Mouse (Mus musculus): ENCODE results near the gene Nrm. TPM values are rescaled to one million over a fixed set of nuclear protein-coding genes. Genes with fewer than 3 reads are reported as not detected.
A peak's percentile ranks its signal among the peaks of the same experiment; 100 is the strongest.

The Nrm gene
- total and polyA plus RNA-seq, 2 experiments from 2014 or later, result 9.7 to 13.1 TPM

DNA sequence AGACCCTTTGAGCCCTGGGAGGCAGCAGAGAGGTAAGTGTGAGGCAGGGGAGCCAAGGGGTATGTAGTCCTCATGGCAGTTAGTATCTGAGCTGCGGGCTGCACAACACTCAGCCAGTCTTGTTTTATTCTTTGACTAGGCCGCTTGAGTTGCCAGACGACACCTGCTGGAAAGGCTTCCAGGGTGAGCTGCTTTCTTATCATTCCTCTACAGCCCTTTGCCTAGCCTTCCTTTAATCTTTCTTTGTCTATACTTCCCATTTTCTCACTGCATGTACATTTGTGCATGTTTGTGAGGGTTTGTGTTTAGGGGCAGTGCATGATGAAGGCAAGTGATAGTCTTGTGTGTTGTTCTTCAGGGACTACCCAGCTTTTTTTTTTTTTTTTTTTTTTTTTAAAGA lies 10.1 kb upstream of the Nrm start:
- DNase-seq (no peak), ATAC-seq (no peak)
- Histone ChIP-seq H3K9ac (no peak overlapping the region), H3K27me3 (ENCODE audit: insufficient read depth, low read length) (no peaks in the 10 kb centered on the region), H3K9me3 (ENCODE audit: low read length) (no peaks in the 10 kb centered on the region), H3K4me1 (ENCODE audit: insufficient read depth) (no peaks in the 10 kb centered on the region), H3K4me3 (ENCODE audit: low read depth, low read length) (no peak overlapping the region), H3K36me3 (ENCODE audit: insufficient read depth) (peaks cover 85% of the 10 kb centered on the region), H3K4me2 (ENCODE audit: low read depth) (no peak overlapping the region), H3K27ac (ENCODE audit: low read depth, low read length) (no peak overlapping the region)
- TF ChIP-seq CTCF (IDR thresholded peaks at IDR 0.05; ENCODE audit: low read depth), result no peak
- WGBS, result 89% methylated on average over 3 of the region's 3 CpGs

DNA sequence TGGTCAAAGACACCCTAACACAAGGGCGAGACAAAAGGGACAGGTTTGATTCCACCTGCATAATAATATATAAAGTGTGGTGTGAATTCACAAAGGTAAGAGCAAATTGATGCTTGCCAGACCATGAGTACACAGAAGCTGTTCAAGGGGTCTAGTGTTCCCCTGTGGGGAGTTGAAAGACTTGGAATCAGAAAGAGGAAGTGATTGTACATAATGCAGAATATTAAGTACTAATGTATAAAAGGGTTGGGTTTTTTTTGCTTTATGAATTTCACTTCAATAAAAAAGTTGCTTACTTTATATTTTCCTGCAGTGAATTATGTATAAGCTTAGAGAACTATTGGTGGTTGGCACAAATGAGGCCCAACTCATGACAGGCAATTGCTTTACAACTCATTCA lies 1.7 kb upstream of the Nrm start:
- no peak for TF ChIP-seq CTCF (IDR thresholded peaks at IDR 0.05; ENCODE audit: low read depth)
- 0 out of 2 replicates have a peak, but pooled peaks cover 7% of the 10 kb centered on the region for H3K4me1 ChIP-seq (ENCODE audit: insufficient read depth)
- H3K9me3 ChIP-seq (ENCODE audit: low read length), result no peaks in the 10 kb centered on the region
- DNase-seq (no peak), ATAC-seq (no peak)
- H3K36me3 ChIP-seq (ENCODE audit: insufficient read depth), result peaks cover 15% of the 10 kb centered on the region; the same call in 1 of the 2 replicates
- no peaks in the 10 kb centered on the region for H3K27me3 ChIP-seq (ENCODE audit: insufficient read depth, low read length)
- no peak overlapping the region for H3K4me2 ChIP-seq (ENCODE audit: low read depth)
- H3K9ac ChIP-seq, result no peak overlapping the region
- no peak overlapping the region for H3K4me3 ChIP-seq (ENCODE audit: low read depth, low read length)
- 96% methylated on average over 1 of the region's 1 CpGs for WGBS
- H3K27ac ChIP-seq (ENCODE audit: low read depth, low read length), result no peak overlapping the region

DNA sequence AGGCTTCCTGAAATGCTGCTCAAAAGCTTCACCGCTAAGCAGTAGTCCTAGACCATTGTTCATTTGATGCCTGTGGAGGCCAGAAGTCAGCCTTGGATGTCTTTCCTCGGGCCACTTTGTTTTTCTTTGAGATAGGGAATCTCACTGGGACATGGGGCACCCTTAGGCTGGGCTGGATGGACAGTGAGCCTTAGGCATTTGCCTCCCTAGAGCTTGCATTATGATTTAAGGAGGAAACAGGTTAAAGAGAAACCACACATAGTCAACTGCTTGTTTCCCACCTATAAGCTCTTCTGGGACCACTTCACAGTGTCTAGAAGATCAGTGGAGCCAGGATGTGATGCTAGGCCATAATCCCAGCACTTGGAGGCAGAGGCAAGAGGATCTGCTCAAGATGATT lies 1.3 kb upstream of the Nrm start:
- H3K9ac ChIP-seq, result no peak overlapping the region
- no peak overlapping the region for H3K4me3 ChIP-seq (ENCODE audit: low read depth, low read length)
- DNase-seq, result no peak
- WGBS, result 78% methylated on average over 2 of the region's 2 CpGs
- H3K36me3 ChIP-seq (ENCODE audit: insufficient read depth), result peaks cover 11% of the 10 kb centered on the region; the same call in 1 of the 2 replicates
- no peak for ATAC-seq
- no peaks in the 10 kb centered on the region for H3K27me3 ChIP-seq (ENCODE audit: insufficient read depth, low read length)
- 0 out of 2 replicates have a peak, but pooled peaks cover 7% of the 10 kb centered on the region for H3K4me1 ChIP-seq (ENCODE audit: insufficient read depth)
- H3K27ac ChIP-seq (ENCODE audit: low read depth, low read length), result no peak overlapping the region
- no peak for TF ChIP-seq CTCF (IDR thresholded peaks at IDR 0.05; ENCODE audit: low read depth)
- no peak overlapping the region for H3K4me2 ChIP-seq (ENCODE audit: low read depth)
- H3K9me3 ChIP-seq (ENCODE audit: low read length), result no peaks in the 10 kb centered on the region

- TF ChIP-seq CTCF (IDR thresholded peaks at IDR 0.05; ENCODE audit: low read depth), result no peak
- Histone ChIP-seq H3K36me3 (ENCODE audit: insufficient read depth) (peaks cover 7% of the 10 kb centered on the region; the same call in 1 of the 2 replicates), H3K9ac (peak overlapping the region; percentile 80), H3K4me1 (ENCODE audit: insufficient read depth) (peaks cover 7% of the 10 kb centered on the region; the same call in 1 of the 2 replicates), H3K27me3 (ENCODE audit: insufficient read depth, low read length) (no peaks in the 10 kb centered on the region), H3K9me3 (ENCODE audit: low read length) (no peaks in the 10 kb centered on the region), H3K4me3 (ENCODE audit: low read depth, low read length) (peak overlapping the region; percentile 76), H3K27ac (ENCODE audit: low read depth, low read length) (peak overlapping the region; percentile 94), H3K4me2 (ENCODE audit: low read depth) (peak overlapping the region; percentile 60)
- WGBS, result 4% methylated on average over 12 of the region's 12 CpGs
- ATAC-seq (no peak; the same call in 1 of the 2 replicates), DNase-seq (no peak)
These were observed 304 bp upstream of the Nrm start for GRCm38 (mm10) chr17:35860831-35861197.

DNA sequence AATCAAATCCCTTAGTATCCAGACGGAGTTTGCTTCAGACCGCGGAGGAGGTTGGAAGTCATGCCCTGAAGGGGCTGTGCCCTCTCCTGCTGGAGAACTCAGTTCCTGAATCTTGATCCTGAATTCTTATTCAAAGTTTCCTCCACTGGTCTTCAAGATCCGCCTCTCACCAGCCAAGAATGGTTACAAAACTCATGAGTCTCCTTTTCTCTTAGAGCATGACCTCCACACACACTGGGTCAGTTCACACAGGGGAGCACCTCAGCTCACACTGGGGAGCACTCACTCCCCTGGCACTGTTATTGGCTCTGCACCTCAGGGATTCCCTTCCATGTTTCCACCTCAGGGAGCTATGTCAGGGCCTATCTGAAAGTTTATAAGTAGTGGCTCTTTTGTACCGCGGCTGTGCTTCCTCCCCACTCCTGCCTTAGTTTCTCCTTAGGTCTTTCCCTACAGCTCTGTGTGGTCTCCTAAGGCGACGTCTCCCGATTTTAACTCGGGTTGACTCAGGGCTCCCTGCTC lies 3.8 kb downstream of the Nrm start:
- Histone ChIP-seq H3K9ac (peak overlapping the region; percentile 61), H3K9me3 (ENCODE audit: low read length) (no peaks in the 10 kb centered on the region), H3K27me3 (ENCODE audit: insufficient read depth, low read length) (no peaks in the 10 kb centered on the region), H3K27ac (ENCODE audit: low read depth, low read length) (peak overlapping the region; percentile 83), H3K4me1 (ENCODE audit: insufficient read depth) (peaks cover 23% of the 10 kb centered on the region), H3K4me3 (ENCODE audit: low read depth, low read length) (peak overlapping the region; percentile 70), H3K36me3 (ENCODE audit: insufficient read depth) (no peaks in the 10 kb centered on the region), H3K4me2 (ENCODE audit: low read depth) (peak overlapping the region; percentile 56)
- TF ChIP-seq CTCF (IDR thresholded peaks at IDR 0.05; ENCODE audit: low read depth), result no peak
- ATAC-seq (no peak), DNase-seq (no peak)
- 25% methylated on average over 10 of the region's 10 CpGs for WGBS

- H3K4me1 ChIP-seq (ENCODE audit: insufficient read depth), result peaks cover 29% of the 10 kb centered on the region
- TF ChIP-seq CTCF (IDR thresholded peaks at IDR 0.05; ENCODE audit: low read depth), result no peak
- H3K4me2 ChIP-seq (ENCODE audit: low read depth), result peak within 1 kb of the TSS; percentile 56
- DNase-seq, result peak; percentile 80
- H3K9ac ChIP-seq, result peak within 1 kb of the TSS; percentile 61
- H3K27ac ChIP-seq (ENCODE audit: low read depth, low read length), result peak within 1 kb of the TSS; percentile 83
- no peaks in the 10 kb centered on the region for H3K27me3 ChIP-seq (ENCODE audit: insufficient read depth, low read length)
- WGBS, result under 1% methylated on average over 43 of the region's 48 CpGs
- peak; percentile 36 for ATAC-seq
- no peaks in the 10 kb centered on the region for H3K9me3 ChIP-seq (ENCODE audit: low read length)
- H3K4me3 ChIP-seq (ENCODE audit: low read depth, low read length), result peak within 1 kb of the TSS; percentile 70
- H3K36me3 ChIP-seq (ENCODE audit: insufficient read depth), result no peaks in the 10 kb centered on the region
These were observed 4.6 kb downstream of the Nrm start, which contains the start of gene Ppp1r18 for GRCm38 (mm10) chr17:35865481-35866280. Ppp1r18 (plus strand) TSS chr17:35865593.

- no peak for TF ChIP-seq CTCF (IDR thresholded peaks at IDR 0.05; ENCODE audit: low read depth)
- H3K27ac ChIP-seq (ENCODE audit: low read depth, low read length), result peak overlapping the region; percentile 83
- no peaks in the 10 kb centered on the region for H3K9me3 ChIP-seq (ENCODE audit: low read length)
- DNase-seq (no peak), ATAC-seq (peak; percentile 32)
- no peaks in the 10 kb centered on the region for H3K36me3 ChIP-seq (ENCODE audit: insufficient read depth)
- under 1% methylated on average over 37 of the region's 38 CpGs for WGBS
- peak overlapping the region; percentile 56 for H3K4me2 ChIP-seq (ENCODE audit: low read depth)
- no peaks in the 10 kb centered on the region for H3K27me3 ChIP-seq (ENCODE audit: insufficient read depth, low read length)
- H3K4me3 ChIP-seq (ENCODE audit: low read depth, low read length), result peak overlapping the region; percentile 70
- H3K4me1 ChIP-seq (ENCODE audit: insufficient read depth), result peaks cover 27% of the 10 kb centered on the region
- peak overlapping the region; percentile 61 for H3K9ac ChIP-seq
These were observed 5.2 kb downstream of the Nrm start for GRCm38 (mm10) chr17:35866281-35866831.

Measured in forebrain, postnatal 0 days (tissue).